In genomic region chr15:23560136-23560535, GRCm38 (mm10) we compare ENCODE assay signal across 22 mouse cellular contexts.
A peak's percentile ranks its signal among the peaks of the same experiment; 100 is the strongest.
DNase-seq lines count a peak whose midpoint lies in the region.
"Had no signal": no experiment of that assay in that cellular context is flagged by ENCODE, and none has a peak within 500 bp of the region (broad histone marks: within the 10 kb centered on the region; RNA-seq: fewer than 3 reads in every experiment).

No protein-coding gene starts in this region.

- no peaks in the 10 kb centered on the region for H3K4me1 ChIP-seq in midbrain, embryonic 10.5 days
- H3K4me1 ChIP-seq: embryonic facial prominence, embryonic 15.5 days; forebrain, embryonic 10.5 days; forebrain, embryonic 15.5 days; heart, embryonic 13.5 days; hindbrain, embryonic 15.5 days had no signal

- H3K9me3 ChIP-seq in midbrain, embryonic 10.5 days (replicated peaks) = no peaks in the 10 kb centered on the region
- H3K9me3 ChIP-seq: embryonic facial prominence, embryonic 15.5 days; forebrain, embryonic 10.5 days; forebrain, embryonic 15.5 days; heart, embryonic 13.5 days; hindbrain, embryonic 15.5 days had no signal

- 80% methylated on average over 3 of the region's 3 CpGs for WGBS in midbrain, embryonic 10.5 days

- H3K36me3 ChIP-seq in midbrain, embryonic 10.5 days = no peaks in the 10 kb centered on the region
- H3K36me3 ChIP-seq: embryonic facial prominence, embryonic 15.5 days; forebrain, embryonic 10.5 days; forebrain, embryonic 15.5 days; heart, embryonic 13.5 days; hindbrain, embryonic 15.5 days had no signal

- no peak overlapping the region for H3K4me3 ChIP-seq in midbrain, embryonic 10.5 days
- H3K4me3 ChIP-seq: embryonic facial prominence, embryonic 15.5 days; erythroblast, embryonic 14.5 days; forebrain, embryonic 10.5 days; forebrain, embryonic 15.5 days; gastrocnemius, adult 2 months; heart, embryonic 13.5 days; hindbrain, embryonic 15.5 days had no signal

- intact Hi-C loops in left cerebral cortex, postnatal 4 days (cut with DNase I) = no loop called here

- no peaks in the 10 kb centered on the region for H3K27me3 ChIP-seq in midbrain, embryonic 10.5 days (ENCODE audit: low read depth, poor library complexity, severe bottlenecking)
- H3K27me3 ChIP-seq: CH12.LX; embryonic facial prominence, embryonic 15.5 days; forebrain, embryonic 15.5 days; heart, embryonic 13.5 days; hindbrain, embryonic 15.5 days; Patski had no signal

- no peak overlapping the region for H3K27ac ChIP-seq in midbrain, embryonic 10.5 days (replicated peaks)
- H3K27ac ChIP-seq: embryonic facial prominence, embryonic 15.5 days; forebrain, embryonic 10.5 days; forebrain, embryonic 15.5 days; gastrocnemius, adult 2 months; heart, embryonic 13.5 days; hindbrain, embryonic 15.5 days had no signal

- DNase-seq in frontal cortex, adult 2 months (ENCODE audit: extremely low spot score in 1 of 2, low spot score in 1 of 2) = peak; percentile 31 to 54
- DNase-seq in frontal cortex, postnatal 10 days (ENCODE audit: low spot score in 2 of 2) = no peak
- peak; percentile 17 to 35 for DNase-seq in left cerebral cortex, adult 9 months (ENCODE audit: low spot score in 2 of 2)
- no peak for DNase-seq in left cerebral cortex, postnatal 4 days
- peak; percentile 7 for DNase-seq in right cerebral cortex, postnatal 25 days
- no peak for DNase-seq in right cerebral cortex, postnatal 10 days (ENCODE audit: low spot score in 2 of 2)
- DNase-seq in midbrain, embryonic 10.5 days (ENCODE audit: low spot score) = no peak
- DNase-seq: adrenal gland, postnatal 14 days; cerebellum, adult 18-20 months; cerebellum, adult 9-11 months; cerebellum, postnatal 36 days; gastrocnemius, adult 2 months; gastrocnemius, postnatal 25 days; heart, postnatal 36 days had no signal

Comparison
In these comparisons a context has a peak if more than half of its experiments do, and no peak if none do; other contexts are left out.
1. DNase-seq: peak in frontal cortex, adult 2 months (2 of 2), left cerebral cortex, adult 9 months (2 of 2) and right cerebral cortex, postnatal 25 days (single experiment); none in frontal cortex, postnatal 10 days (0 of 2), left cerebral cortex, postnatal 4 days (single experiment), right cerebral cortex, postnatal 10 days (0 of 2) and midbrain, embryonic 10.5 days (single experiment).